Mouse (Mus musculus) G1E (cell line): ENCODE measurements around the gene Kcnma1. TPM values are rescaled to one million over a fixed set of nuclear protein-coding genes. Genes with fewer than 3 reads are reported as not detected.

Experiments used
- ATAC-seq: 2 replicates; pipeline ENCODE4 v1.8.0; 2016; ENCODE audit warnings: mild to moderate bottlenecking; ENCODE audit not compliant: insufficient number of reproducible peaks, poor library complexity, low FRiP score, severe bottlenecking; ENCODE audit errors: extremely low read depth
- DNase-seq: peaks from one replicate; pipeline ENCODE4 v3.0.0; 2012; ENCODE audit warnings: low spot score
- H3K27me3 ChIP-seq: 2 replicates; pipeline ENCODE4 v1.6.1; 2012; ENCODE audit warnings: mild to moderate bottlenecking, low read length, inconsistent platforms; ENCODE audit not compliant: insufficient read depth
- H3K36me3 ChIP-seq: replicated peaks from 2 replicates; pipeline ENCODE3; 2012; ENCODE audit warnings: mild to moderate bottlenecking, inconsistent platforms
- H3K4me1 ChIP-seq: 2 replicates; pipeline ENCODE4 v1.6.1; 2012; ENCODE audit warnings: low read depth, low read length, inconsistent platforms, mixed read lengths; ENCODE audit not compliant: insufficient read depth
- H3K4me3 ChIP-seq: 2 replicates; pipeline ENCODE4 v1.5.1; 2012; ENCODE audit warnings: low read depth, mild to moderate bottlenecking, inconsistent platforms, low read length, moderate library complexity, mixed read lengths
- H3K9me3 ChIP-seq: replicated peaks from 2 replicates; pipeline ENCODE4 v1.6.1; 2012; ENCODE audit warnings: inconsistent platforms
- CTCF ChIP-seq: IDR thresholded peaks from 2 replicates; pipeline ENCODE4 v1.5.1; 2012; ENCODE audit warnings: low read depth, low read length, inconsistent platforms, mixed read lengths
- GATA1 ChIP-seq: IDR thresholded peaks from 2 replicates; pipeline ENCODE4 v1.6.1; 2012; ENCODE audit warnings: borderline replicate concordance, low read length, inconsistent platforms, mixed read lengths
- GATA2 ChIP-seq: IDR thresholded peaks from 2 replicates; pipeline ENCODE4 v1.6.1; 2012; ENCODE audit warnings: low read depth, low read length, inconsistent platforms, borderline replicate concordance
- POLR2AphosphoS5 ChIP-seq: IDR thresholded peaks from 2 replicates; pipeline ENCODE4 v1.6.1; 2012; ENCODE audit warnings: low read depth, low read length, inconsistent platforms; ENCODE audit not compliant: insufficient replicate concordance
- TAL1 ChIP-seq: conservative IDR thresholded peaks from 2 replicates; pipeline ENCODE4 v1.6.1; 2012; ENCODE audit warnings: low read depth, low read length, inconsistent platforms, mixed read lengths
- polyA plus RNA-seq: library from polyadenylated mRNA; stranded (reverse); fragments of >175 nt; gene quantifications from 2 replicates; pipeline ENCODE4 v1.2.3, GENCODE M21; 2012
- total RNA-seq, 2 experiments: library from RNA; stranded (forward) in 1 of 2; stranded (reverse) in 1 of 2; fragments of 200-1000 nt in 1 of 2; fragments of >200 nt in 1 of 2; fragmentation: Nextera tagmentation in 1 of 2; gene quantifications; 2 replicates each; pipeline ENCODE4 v1.2.3; 2014 to 2017

The Kcnma1 gene
- total and polyA plus RNA-seq, 3 experiments = 0.27 TPM; not detected in 2

DNA sequence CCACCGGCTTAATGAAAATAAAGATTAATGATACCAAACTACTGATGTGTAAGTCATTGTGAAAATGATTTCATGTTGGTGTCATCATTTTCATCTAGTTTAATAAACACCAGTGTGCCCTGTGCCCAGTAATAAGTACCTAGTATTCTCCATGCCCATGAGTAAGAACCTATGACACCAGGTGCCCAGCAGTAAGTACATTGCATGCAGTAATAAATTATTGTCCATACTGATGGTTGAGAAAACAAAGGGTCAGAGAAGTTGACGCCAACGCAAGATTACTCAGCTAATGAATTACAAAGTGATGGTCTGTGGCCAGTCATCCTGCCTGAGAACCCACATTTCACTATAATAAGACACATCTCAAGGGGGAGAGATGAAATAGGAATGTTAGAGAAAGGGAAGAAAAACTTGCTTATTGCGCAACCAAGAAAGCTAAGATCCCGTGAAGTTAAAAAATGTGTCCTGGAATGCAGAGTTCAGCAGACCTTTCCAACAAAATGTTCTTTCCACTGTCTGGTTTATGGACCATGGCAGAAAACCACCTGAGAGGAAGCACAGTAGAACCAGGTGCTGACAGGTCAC lies 381.2 kb downstream of the Kcnma1 start:
- TF ChIP-seq CTCF (no peak), POLR2AphosphoS5 (no peak), GATA1 (no peak), TAL1 (no peak), GATA2 (no peak)
- Histone ChIP-seq H3K36me3 (no peaks in the 10 kb centered on the region), H3K27me3 (no peaks in the 10 kb centered on the region), H3K4me3 (no peak overlapping the region), H3K4me1 (no peaks in the 10 kb centered on the region), H3K9me3 (no peaks in the 10 kb centered on the region)
- ATAC-seq (no peak), DNase-seq (no peak)

- H3K4me3 ChIP-seq = no peak overlapping the region
- H3K4me1 ChIP-seq = no peaks in the 10 kb centered on the region
- TF ChIP-seq POLR2AphosphoS5 = no peak
- TF ChIP-seq TAL1 = no peak
- no peak for TF ChIP-seq GATA2
- TF ChIP-seq CTCF = no peak
- no peaks in the 10 kb centered on the region for H3K36me3 ChIP-seq
- H3K27me3 ChIP-seq = no peaks in the 10 kb centered on the region
- H3K9me3 ChIP-seq = no peaks in the 10 kb centered on the region
- DNase-seq (no peak), ATAC-seq (no peak)
Observed at GRCm38 (mm10) chr14:23626925-23627324, 387.4 kb downstream of the Kcnma1 start.

DNA sequence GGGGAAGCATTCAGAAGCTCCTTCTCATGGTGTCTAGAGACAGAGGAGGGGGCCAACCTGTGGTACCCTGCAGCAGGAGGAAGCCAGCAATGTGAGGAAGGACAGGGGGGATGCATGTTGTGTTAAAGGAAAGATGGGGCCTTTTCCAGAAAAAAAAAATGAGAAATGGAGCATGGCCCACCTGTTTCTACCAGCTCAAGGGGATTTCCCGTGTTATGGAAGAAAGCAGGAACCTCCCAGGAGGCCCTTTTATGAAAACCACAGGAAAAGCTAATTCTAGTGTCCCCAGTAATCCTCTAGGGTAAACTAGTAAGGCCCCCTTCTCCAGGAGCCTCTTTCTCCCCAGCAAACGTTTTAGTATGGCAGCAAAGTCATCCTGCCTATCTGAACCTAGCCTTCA lies 388.2 kb downstream of the Kcnma1 start:
- ATAC-seq (no peak), DNase-seq (no peak)
- no peaks in the 10 kb centered on the region for H3K27me3 ChIP-seq
- H3K36me3 ChIP-seq = no peaks in the 10 kb centered on the region
- H3K9me3 ChIP-seq = no peaks in the 10 kb centered on the region
- TF ChIP-seq GATA1 = no peak
- TF ChIP-seq TAL1 = no peak
- TF ChIP-seq POLR2AphosphoS5 = no peak
- no peak overlapping the region for H3K4me3 ChIP-seq
- H3K4me1 ChIP-seq = no peaks in the 10 kb centered on the region

DNA sequence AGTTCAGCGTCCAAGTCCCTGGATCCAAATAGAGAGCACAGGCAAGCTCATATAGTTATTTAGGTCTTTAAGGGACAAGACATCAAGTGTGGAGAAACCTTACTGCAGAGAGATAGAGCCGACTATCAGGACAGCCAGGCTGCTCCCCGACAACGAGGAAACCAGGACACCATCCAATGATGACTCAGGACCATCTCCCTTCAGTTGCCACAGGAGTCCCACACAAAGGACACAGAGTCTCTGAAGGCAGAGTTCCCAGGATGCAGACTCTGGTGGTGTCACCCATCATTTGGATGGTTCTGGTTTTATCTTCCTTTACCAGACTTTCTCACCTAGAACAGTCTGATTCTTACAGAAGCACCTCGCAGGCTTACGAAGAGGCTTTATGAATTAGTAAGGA lies 388.9 kb downstream of the Kcnma1 start:
- DNase-seq (no peak), ATAC-seq (no peak)
- TF ChIP-seq GATA1 = no peak
- no peak for TF ChIP-seq GATA2
- no peaks in the 10 kb centered on the region for H3K9me3 ChIP-seq
- no peaks in the 10 kb centered on the region for H3K36me3 ChIP-seq
- H3K4me1 ChIP-seq = no peaks in the 10 kb centered on the region
- no peak overlapping the region for H3K4me3 ChIP-seq
- H3K27me3 ChIP-seq = no peaks in the 10 kb centered on the region

GRCm38 (mm10) chr14:23624455-23624854 lies 389.8 kb downstream of the Kcnma1 start:
- ATAC-seq (no peak), DNase-seq (no peak)
- Histone ChIP-seq H3K9me3 (no peaks in the 10 kb centered on the region), H3K4me1 (no peaks in the 10 kb centered on the region), H3K36me3 (no peaks in the 10 kb centered on the region), H3K27me3 (no peaks in the 10 kb centered on the region), H3K4me3 (no peak overlapping the region)
- TF ChIP-seq TAL1 = no peak
- no peak for TF ChIP-seq CTCF
- no peak for TF ChIP-seq GATA2
- TF ChIP-seq POLR2AphosphoS5 = no peak
- no peak for TF ChIP-seq GATA1

- Histone ChIP-seq H3K36me3 (no peaks in the 10 kb centered on the region), H3K27me3 (no peaks in the 10 kb centered on the region), H3K9me3 (no peaks in the 10 kb centered on the region), H3K4me3 (no peak overlapping the region), H3K4me1 (no peaks in the 10 kb centered on the region)
- TF ChIP-seq CTCF (no peak), GATA2 (no peak), TAL1 (no peak), POLR2AphosphoS5 (no peak), GATA1 (no peak)
- ATAC-seq = no peak
- DNase-seq = no peak
Observed at GRCm38 (mm10) chr14:23620685-23621084, 393.6 kb downstream of the Kcnma1 start.

DNA sequence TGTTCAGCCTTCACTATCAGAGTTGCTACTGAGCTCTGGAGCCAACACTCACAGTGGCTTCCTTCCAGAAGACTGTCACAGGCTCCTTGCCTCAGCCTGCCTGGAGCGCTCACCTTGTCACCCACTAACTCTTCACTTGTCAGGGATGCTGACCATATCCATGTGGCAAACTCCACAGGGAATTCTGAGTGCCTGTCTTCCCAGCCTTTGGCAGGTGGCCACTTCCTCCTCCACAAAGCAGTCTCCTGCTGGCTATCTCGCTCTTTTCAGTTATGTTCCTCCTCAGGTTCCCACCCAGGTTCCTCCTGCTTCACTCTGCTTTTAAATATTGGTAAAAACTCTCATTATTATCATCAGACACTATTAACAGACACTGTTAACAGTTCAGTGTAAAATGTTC lies 395.3 kb downstream of the Kcnma1 start:
- no peaks in the 10 kb centered on the region for H3K36me3 ChIP-seq
- ATAC-seq = no peak
- TF ChIP-seq GATA2 = no peak
- TF ChIP-seq CTCF = no peak
- no peak for TF ChIP-seq POLR2AphosphoS5
- no peak for TF ChIP-seq GATA1
- no peak for TF ChIP-seq TAL1
- H3K27me3 ChIP-seq = no peaks in the 10 kb centered on the region
- H3K4me1 ChIP-seq = no peaks in the 10 kb centered on the region
- no peaks in the 10 kb centered on the region for H3K9me3 ChIP-seq
- no peak for DNase-seq
- no peak overlapping the region for H3K4me3 ChIP-seq
